Mouse (Mus musculus) midbrain, embryonic 12.5 days (tissue): Measurements from ENCODE around the gene Mettl9. TPM values are rescaled to one million over a fixed set of nuclear protein-coding genes. Genes with fewer than 3 reads are reported as not detected.

Source experiments
- ATAC-seq: fragments of 200-750 bp; cut with Nextera tagmentation; 2 replicates; pipeline ENCODE4 v1.8.0; 2017; ENCODE audit warnings: low read depth, moderate TSS enrichment, moderate library complexity; ENCODE audit not compliant: low FRiP score
- H3K27ac ChIP-seq: fragments of 300-500 bp; sonication (generic); replicated peaks from 2 replicates; pipeline ENCODE4 v1.5.1; 2016; ENCODE audit warnings: mild to moderate bottlenecking
- H3K27me3 ChIP-seq: fragments of 300-500 bp; sonication (generic); 2 replicates; pipeline ENCODE4 v1.6.1; 2016; ENCODE audit warnings: mild to moderate bottlenecking
- H3K36me3 ChIP-seq: fragments of 300-500 bp; sonication (generic); 2 replicates; pipeline ENCODE4 v1.6.1; 2016
- H3K4me1 ChIP-seq: fragments of 300-500 bp; sonication (generic); 2 replicates; pipeline ENCODE4 v1.6.1; 2016
- H3K4me2 ChIP-seq: fragments of 300-500 bp; sonication (generic); replicated peaks from 2 replicates; pipeline ENCODE4 v1.6.1; 2016; ENCODE audit warnings: mild to moderate bottlenecking, moderate library complexity
- H3K4me3 ChIP-seq: fragments of 300-500 bp; sonication (generic); 2 replicates; pipeline ENCODE4 v1.5.1; 2016; ENCODE audit warnings: mild to moderate bottlenecking
- H3K9ac ChIP-seq: fragments of 300-500 bp; sonication (generic); replicated peaks from 2 replicates; pipeline ENCODE4 v1.6.1; 2016; ENCODE audit warnings: mild to moderate bottlenecking, moderate library complexity
- H3K9me3 ChIP-seq: fragments of 300-500 bp; sonication (generic); 2 replicates; pipeline ENCODE4 v1.6.1; 2016; ENCODE audit warnings: mild to moderate bottlenecking
- WGBS: fragments of 180-500 bp; shearing (Covaris S2); methylation state at CpG from one replicate; pipeline ENCODE4 v1.1.7; 2016; 5-methylcytosine and 5-hydroxymethylcytosine counted together
- polyA plus RNA-seq: library from polyadenylated mRNA; unstranded; fragments of >200 nt; fragmentation: Nextera tagmentation; extraction: Ambion mirVana; gene quantifications from 2 replicates; pipeline ENCODE4 v1.2.1, GENCODE M21; 2016

Gene Mettl9
- 243 and 252 TPM in 2 replicates for polyA plus RNA-seq

DNA sequence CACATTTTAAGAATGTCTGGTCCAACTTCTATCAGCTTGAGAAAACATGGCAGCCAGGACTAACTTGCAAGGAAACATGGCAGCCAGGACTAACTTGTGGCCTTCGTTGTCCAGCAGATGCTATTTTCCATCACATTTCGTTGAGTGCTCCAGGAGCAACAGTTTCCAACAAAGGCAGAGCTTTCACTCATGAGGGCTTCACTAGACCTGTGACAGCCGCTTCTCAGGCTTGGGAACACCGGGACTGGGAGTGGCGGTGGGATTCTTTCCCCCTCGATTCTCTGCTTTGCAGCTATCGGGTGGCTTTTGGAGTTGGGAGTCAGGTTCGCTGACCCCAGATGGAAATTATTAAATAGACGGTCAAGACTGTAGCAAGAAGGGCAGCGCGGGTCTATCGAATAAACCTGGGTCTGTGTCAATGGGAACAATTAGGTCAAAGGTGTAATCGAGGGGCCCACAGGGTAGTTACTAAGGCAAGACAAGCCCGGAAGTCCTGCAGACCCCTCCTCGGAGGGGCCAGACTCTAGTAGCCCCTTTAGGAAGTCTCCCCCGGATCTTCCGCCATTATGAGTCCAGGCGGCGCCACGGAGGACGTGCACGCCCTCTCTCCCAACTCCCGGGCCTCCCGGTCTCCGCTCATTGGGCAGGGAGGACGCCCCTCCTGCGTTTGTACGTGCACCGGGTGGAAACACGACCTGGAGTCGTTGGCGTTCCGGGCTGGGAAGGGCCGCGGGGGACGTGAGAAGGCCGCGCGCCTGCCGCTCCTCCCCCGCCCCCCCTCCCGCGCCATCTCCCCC is at the start of gene Mettl9:
TSS of gene Mettl9 (plus strand) at position 590 of the 797 bp plus-strand sequence.
- Histone ChIP-seq H3K4me3 (peak within 1 kb of the TSS; percentile 87), H3K9me3 (no peaks in the 10 kb centered on the region), H3K36me3 (no peaks in the 10 kb centered on the region), H3K27ac (peak within 1 kb of the TSS; percentile 98), H3K9ac (peak within 1 kb of the TSS; percentile 98), H3K27me3 (peaks cover 21% of the 10 kb centered on the region), H3K4me2 (peak within 1 kb of the TSS; percentile 76), H3K4me1 (peaks cover 25% of the 10 kb centered on the region)
- WGBS = 3% methylated on average over 36 of the region's 43 CpGs
- ATAC-seq = peak; percentile 98

DNA sequence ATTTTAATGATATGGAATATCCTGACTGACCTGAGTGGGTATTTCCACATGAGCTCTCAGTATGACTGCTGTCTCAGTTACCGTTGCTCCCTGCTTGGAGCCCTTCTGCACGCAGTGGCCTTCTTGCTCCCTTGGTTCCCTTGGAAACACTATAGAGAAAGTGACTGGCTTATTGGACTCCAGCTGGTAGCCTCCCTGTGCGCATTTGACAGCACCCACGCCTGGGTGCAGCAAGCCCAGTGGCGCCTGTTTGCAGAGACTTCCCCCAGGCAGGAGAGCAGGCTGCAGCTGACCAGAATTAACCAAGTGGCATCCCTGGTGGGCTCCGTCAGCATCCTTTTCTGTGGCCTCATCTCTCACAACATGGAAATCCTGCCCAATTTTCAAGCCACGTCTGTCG is 43.1 kb upstream of the Mettl9 start:
- no peak overlapping the region for H3K27ac ChIP-seq
- no peak for ATAC-seq

DNA sequence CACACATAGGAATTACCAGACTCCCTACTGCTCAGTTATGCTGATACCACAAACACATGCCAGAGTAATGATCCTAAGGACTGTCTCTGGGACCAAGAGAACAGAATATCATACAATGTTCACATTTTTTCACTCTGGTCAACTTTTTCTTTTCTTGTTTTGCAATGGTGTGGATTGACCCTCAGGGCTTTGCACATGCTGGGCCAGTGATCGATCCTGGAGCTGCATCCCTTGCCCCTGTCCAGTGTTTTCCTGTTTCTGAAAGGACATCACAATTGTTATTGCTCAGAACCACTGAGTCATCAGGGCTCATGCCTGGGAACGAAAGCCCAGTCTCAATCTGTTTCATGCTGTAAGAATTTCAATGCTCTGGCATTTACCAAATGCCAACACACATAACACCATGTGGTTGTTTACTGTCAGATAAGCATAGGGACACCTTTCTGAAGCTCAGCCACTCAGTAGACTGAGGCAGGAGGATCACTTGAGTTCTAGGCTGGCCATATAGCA is 35.2 kb upstream of the Mettl9 start:
- Histone ChIP-seq H3K4me2 (no peak overlapping the region), H3K36me3 (no peaks in the 10 kb centered on the region), H3K27me3 (no peaks in the 10 kb centered on the region), H3K27ac (no peak overlapping the region), H3K9ac (no peak overlapping the region), H3K9me3 (no peaks in the 10 kb centered on the region), H3K4me1 (peaks cover 4% of the 10 kb centered on the region; the same call in 1 of the 2 replicates), H3K4me3 (no peak overlapping the region)
- WGBS = 59% methylated on average over 2 of the region's 2 CpGs
- ATAC-seq = no peak

More for the DNA sequence above, 43.1 kb upstream of the Mettl9 start:
- no peak overlapping the region for H3K4me2 ChIP-seq
- WGBS = 69% methylated on average over 8 of the region's 8 CpGs
- H3K4me1 ChIP-seq = peaks cover 4% of the 10 kb centered on the region; the same call in 1 of the 2 replicates
- no peak overlapping the region for H3K9ac ChIP-seq
- no peak overlapping the region for H3K4me3 ChIP-seq
- H3K36me3 ChIP-seq = no peaks in the 10 kb centered on the region
- no peaks in the 10 kb centered on the region for H3K9me3 ChIP-seq
- H3K27me3 ChIP-seq = no peaks in the 10 kb centered on the region

DNA sequence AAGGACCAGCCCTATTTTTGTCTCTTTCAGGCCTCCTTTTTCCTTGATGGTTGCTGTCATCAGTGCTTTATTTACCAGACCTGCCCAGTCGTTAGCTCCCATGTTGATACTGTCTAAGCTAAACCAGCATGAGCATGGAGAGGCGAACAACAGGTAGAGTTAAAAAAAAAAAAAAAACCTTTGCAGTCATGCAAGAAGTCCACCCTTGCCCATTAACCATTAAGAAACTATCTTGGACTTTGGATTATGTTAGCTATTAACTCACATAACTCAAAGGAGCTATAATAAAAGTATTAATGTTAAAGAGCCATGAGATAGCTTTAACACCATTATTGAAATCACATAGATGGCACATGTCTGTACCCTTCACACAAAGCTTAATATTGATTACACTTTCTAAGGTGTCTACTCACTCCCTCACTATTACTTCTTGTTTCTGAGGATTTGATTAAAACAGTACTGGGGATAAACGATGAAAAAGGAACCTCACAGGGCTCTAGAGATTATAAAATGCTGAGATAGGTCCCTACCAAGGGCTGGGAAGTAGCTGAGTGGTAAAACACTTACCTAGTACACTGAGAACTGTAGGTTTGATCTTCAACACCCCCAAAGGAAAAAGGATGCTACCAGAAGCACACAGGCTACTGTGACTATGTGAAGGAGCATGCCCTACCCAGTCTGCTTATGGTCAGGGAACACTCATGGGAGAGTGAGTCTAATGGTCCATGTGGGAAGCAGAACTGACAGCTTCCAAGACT is 34.0 kb upstream of the Mettl9 start:
- H3K9me3 ChIP-seq = no peaks in the 10 kb centered on the region
- H3K4me3 ChIP-seq = no peak overlapping the region
- H3K4me1 ChIP-seq = no peaks in the 10 kb centered on the region
- no peak overlapping the region for H3K4me2 ChIP-seq
- H3K27ac ChIP-seq = no peak overlapping the region
- no peaks in the 10 kb centered on the region for H3K27me3 ChIP-seq
- H3K36me3 ChIP-seq = no peaks in the 10 kb centered on the region
- no peak overlapping the region for H3K9ac ChIP-seq
- WGBS = 74% methylated on average over 3 of the region's 3 CpGs
- no peak for ATAC-seq

DNA sequence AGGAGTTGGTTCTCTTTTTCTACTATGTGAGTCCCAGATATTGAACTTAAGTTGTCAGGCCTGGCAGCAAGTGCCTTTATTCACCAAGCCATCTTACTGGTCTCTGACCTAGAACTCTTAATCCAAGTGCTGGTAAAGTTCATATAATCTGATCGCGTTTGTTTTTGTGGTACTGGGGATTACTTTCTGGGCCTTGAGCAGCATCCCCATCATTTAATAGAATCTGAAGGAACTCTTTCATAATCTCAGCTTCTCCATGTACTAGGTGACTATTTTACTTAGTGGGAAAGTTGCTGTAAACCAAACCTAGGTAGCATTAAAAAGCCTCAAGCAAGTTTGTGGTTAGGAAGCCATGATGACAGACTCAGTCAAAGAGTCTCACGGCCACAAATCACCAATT is 32.4 kb upstream of the Mettl9 start:
- 85% methylated on average over 3 of the region's 3 CpGs for WGBS
- H3K27ac ChIP-seq = no peak overlapping the region
- no peak overlapping the region for H3K4me2 ChIP-seq
- no peak for ATAC-seq
- H3K36me3 ChIP-seq = no peaks in the 10 kb centered on the region
- no peak overlapping the region for H3K9ac ChIP-seq
- H3K27me3 ChIP-seq = no peaks in the 10 kb centered on the region
- H3K4me1 ChIP-seq = no peaks in the 10 kb centered on the region
- H3K4me3 ChIP-seq = no peak overlapping the region
- no peaks in the 10 kb centered on the region for H3K9me3 ChIP-seq

DNA sequence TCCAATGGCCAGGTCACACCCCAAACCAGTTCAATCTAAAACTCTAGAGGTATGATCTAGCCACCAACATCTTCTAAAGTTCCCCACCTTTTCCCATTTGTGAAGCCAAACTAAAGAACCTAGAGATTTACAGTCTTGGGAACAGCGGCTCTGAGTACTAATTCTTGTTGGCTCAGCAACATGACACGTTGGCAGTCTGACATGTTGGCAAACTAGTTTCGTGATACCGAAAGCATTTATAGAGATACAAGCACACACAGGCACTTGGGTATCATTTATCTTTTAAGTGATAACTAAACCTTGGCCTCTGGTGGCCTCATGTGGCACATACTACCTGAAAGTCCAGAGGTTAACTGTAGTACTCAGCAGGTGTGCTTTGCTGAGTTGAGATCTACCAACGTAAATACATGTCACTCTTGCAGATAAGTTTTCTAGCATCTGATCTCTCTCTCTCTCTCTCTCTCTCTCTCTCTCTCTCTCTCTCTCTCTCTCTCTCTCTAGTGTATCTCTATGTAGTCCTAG is 31.8 kb upstream of the Mettl9 start:
- Histone ChIP-seq H3K27ac (no peak overlapping the region), H3K36me3 (no peaks in the 10 kb centered on the region), H3K9me3 (no peaks in the 10 kb centered on the region), H3K4me3 (no peak overlapping the region), H3K4me2 (no peak overlapping the region), H3K4me1 (no peaks in the 10 kb centered on the region), H3K27me3 (no peaks in the 10 kb centered on the region), H3K9ac (no peak overlapping the region)
- ATAC-seq = no peak
- WGBS = 95% methylated on average over 5 of the region's 5 CpGs

DNA sequence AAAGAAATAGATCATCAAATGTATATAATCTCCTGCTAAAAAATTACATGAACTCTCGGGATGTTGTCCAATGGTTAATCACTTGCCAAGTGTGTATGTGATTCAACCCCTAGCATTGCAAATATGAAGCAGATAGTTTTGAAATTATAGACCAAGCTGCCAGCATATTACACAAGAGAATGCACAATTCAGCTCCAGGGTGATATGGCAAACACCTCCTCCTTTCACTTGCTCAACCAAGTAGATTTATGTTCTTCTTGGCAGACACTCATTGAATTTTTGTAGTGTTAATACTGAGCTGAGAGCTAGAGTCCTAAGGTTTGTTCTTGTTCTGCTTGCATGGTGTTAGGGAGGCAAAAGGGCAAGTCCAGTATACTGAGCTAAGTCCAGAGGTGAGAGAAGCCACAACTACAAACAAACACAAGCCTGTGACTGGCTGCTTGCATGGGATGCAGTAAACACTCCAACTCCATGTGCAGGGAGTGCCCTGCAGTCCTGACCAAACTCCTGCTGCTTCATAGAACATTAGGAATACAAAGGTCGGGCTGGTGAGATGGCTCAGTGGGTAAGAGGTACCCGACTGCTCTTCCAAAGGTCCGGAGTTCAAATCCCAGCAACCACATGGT is 30.3 kb upstream of the Mettl9 start:
- Histone ChIP-seq H3K4me2 (no peak overlapping the region), H3K4me3 (no peak overlapping the region), H3K9me3 (no peaks in the 10 kb centered on the region), H3K36me3 (no peaks in the 10 kb centered on the region), H3K9ac (no peak overlapping the region), H3K4me1 (no peaks in the 10 kb centered on the region), H3K27me3 (no peaks in the 10 kb centered on the region), H3K27ac (no peak overlapping the region)
- WGBS = 87% methylated on average over 4 of the region's 4 CpGs
- ATAC-seq = no peak

DNA sequence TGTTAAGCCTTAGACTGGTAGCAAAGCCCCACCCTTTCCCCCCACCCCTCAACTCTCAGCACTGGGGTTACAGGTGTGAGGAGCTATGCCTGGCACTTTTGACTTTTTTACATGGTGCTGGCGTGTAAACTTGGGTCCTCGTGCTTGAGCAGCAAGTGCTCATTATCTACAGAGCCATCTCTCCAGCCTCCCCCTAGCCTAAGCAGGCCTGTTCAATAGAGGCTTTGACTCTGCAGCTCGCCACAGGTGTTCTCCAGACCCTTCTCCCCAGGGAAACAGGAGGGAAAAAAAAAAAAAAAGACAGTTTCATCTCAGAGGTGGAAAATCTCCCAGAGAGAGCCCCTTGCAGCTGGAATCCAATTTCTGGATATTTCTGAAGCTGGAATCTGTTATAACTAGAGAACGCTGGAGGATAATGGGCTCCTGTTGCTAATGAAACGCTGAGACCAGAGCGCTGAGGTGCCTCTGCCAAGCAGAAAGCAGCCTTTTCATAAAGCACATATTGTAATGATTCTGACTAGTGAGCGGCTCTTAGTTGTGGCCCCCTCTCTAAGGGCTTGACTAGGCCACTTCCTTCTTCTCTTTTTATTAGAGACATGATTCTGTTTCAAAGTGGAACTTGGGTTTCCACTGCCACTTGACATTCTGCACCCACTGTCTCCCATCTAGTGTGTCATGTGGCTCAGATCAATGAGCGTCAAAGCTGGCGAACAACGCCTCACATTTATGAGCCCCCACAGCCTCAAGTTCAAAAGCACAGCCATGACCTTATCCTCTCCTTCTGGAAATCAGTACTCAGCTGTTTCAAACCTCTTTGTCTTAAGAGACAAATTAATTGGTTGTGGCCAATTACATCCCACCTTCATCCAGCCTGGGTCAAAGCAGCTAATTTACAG is 22.2 kb upstream of the Mettl9 start:
- no peaks in the 10 kb centered on the region for H3K9me3 ChIP-seq
- H3K4me2 ChIP-seq = no peak overlapping the region
- no peaks in the 10 kb centered on the region for H3K27me3 ChIP-seq
- ATAC-seq = no peak
- no peak overlapping the region for H3K27ac ChIP-seq
- H3K9ac ChIP-seq = no peak overlapping the region
- 66% methylated on average over 10 of the region's 10 CpGs for WGBS
- H3K36me3 ChIP-seq = no peaks in the 10 kb centered on the region
- peaks cover 6% of the 10 kb centered on the region; the same call in 1 of the 2 replicates for H3K4me1 ChIP-seq
- no peak overlapping the region for H3K4me3 ChIP-seq

DNA sequence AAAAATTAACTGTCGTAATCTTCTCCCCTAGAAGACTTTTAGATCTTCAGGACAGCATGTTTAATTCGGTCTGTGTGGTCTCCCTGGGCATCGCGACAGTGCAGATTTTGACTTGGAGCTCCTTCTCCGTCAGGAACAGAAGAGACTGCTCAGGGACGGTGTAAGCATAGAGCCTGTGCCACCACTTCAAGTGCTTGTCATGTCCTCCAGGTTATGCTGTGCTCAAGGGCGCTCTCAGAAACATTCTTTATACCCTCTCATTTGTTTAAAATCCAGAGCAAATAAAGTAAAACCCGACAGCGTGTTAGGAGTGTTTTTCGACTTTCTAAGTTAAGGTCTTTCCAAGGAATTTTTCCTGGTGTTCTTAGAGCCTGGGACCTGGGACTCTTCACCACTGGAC is 19.8 kb upstream of the Mettl9 start:
- peaks cover 6% of the 10 kb centered on the region; the same call in 1 of the 2 replicates for H3K4me1 ChIP-seq
- no peaks in the 10 kb centered on the region for H3K27me3 ChIP-seq
- no peak for ATAC-seq
- H3K9me3 ChIP-seq = no peaks in the 10 kb centered on the region
- H3K4me2 ChIP-seq = no peak overlapping the region
- no peak overlapping the region for H3K9ac ChIP-seq
- H3K27ac ChIP-seq = no peak overlapping the region
- 89% methylated on average over 10 of the region's 10 CpGs for WGBS
- no peak overlapping the region for H3K4me3 ChIP-seq
- H3K36me3 ChIP-seq = no peaks in the 10 kb centered on the region

DNA sequence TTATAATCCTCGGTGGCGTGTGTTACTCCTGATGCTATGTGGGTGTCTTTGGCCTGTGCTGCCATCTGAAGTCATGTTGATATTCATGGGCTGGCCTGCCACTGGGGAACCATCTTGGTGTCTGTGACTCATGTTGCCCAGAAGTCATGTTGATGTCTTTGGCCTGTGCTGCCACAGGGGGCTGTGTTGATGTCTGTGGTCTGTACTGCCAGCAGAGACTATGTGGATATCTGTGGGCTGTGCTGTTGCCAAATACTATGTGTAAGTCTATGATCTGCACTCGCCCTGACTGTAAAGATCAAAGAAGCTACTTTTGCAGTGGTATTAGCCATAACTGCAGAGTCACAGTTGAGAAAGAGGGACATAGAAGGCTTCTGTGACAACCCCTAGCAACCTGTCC is 15.5 kb upstream of the Mettl9 start:
- Histone ChIP-seq H3K9me3 (no peaks in the 10 kb centered on the region), H3K4me2 (no peak overlapping the region), H3K27ac (no peak overlapping the region), H3K4me1 (no peaks in the 10 kb centered on the region), H3K36me3 (no peaks in the 10 kb centered on the region), H3K9ac (no peak overlapping the region), H3K27me3 (no peaks in the 10 kb centered on the region), H3K4me3 (no peak overlapping the region)
- no peak for ATAC-seq
- WGBS = 91% methylated on average over 3 of the region's 3 CpGs

DNA sequence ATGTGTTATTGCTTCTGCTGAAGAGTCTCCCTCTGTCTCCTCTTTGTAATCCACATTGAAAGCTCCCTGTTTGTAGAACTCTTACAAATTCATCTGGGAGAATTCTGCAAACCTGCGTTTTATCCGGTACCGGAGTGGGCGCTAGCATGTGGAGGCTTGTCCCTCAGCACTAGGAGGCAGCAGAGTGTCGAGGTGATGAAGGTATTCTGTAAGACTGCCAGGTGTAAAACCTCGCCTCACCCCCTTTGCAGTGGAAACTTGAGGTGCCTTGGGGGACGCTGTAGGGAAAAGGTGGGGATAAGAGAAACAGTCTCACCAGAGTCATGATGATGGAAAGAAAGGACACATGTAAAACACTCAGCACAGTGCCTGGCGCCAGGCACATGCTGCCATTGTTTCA is 14.0 kb upstream of the Mettl9 start:
- H3K4me2 ChIP-seq = no peak overlapping the region
- no peak overlapping the region for H3K9ac ChIP-seq
- WGBS = 42% methylated on average over 8 of the region's 8 CpGs
- no peak for ATAC-seq
- H3K36me3 ChIP-seq = no peaks in the 10 kb centered on the region
- H3K27me3 ChIP-seq = no peaks in the 10 kb centered on the region
- no peak overlapping the region for H3K4me3 ChIP-seq
- no peaks in the 10 kb centered on the region for H3K9me3 ChIP-seq
- H3K4me1 ChIP-seq = no peaks in the 10 kb centered on the region
- H3K27ac ChIP-seq = no peak overlapping the region
